ENCODE assay signal across 20 mouse cellular contexts in genomic region chr9:119999636-120000035, GRCm38 (mm10). TPM values are rescaled to one million over a fixed set of nuclear protein-coding genes. Genes with fewer than 3 reads are reported as not detected.
DNase-seq lines count a peak whose midpoint lies in the region; ATAC-seq lines count a peak whose summit lies in the region.
"Had no signal": no experiment of that assay in that cellular context is flagged by ENCODE, and none has a peak within 500 bp of the region (broad histone marks: within the 10 kb centered on the region; RNA-seq: fewer than 3 reads in every experiment).

No protein-coding gene starts in this region.

- 0 out of 2 replicates have a peak overlapping the region, but pooled peaks have one; percentile 19 for H3K27ac ChIP-seq in heart, embryonic 10.5 days
- peak overlapping the region; percentile 69; the same call in 1 of the 2 replicates for H3K27ac ChIP-seq in stomach, embryonic 16.5 days (ENCODE audit: low read length)
- H3K27ac ChIP-seq: forebrain, embryonic 15.5 days; hindbrain, embryonic 10.5 days; midbrain, embryonic 12.5 days; neural tube, embryonic 15.5 days had no signal

- H3K27me3 ChIP-seq in heart, embryonic 10.5 days (ENCODE audit: insufficient read depth, poor library complexity, severe bottlenecking): peaks cover 5% of the 10 kb centered on the region
- no peaks in the 10 kb centered on the region for H3K27me3 ChIP-seq in stomach, embryonic 16.5 days (ENCODE audit: control insufficient read depth, insufficient read depth, low read length)
- H3K27me3 ChIP-seq: forebrain, embryonic 15.5 days had no signal

- H3K4me1 ChIP-seq in heart, embryonic 10.5 days: peaks cover 19% of the 10 kb centered on the region
- H3K4me1 ChIP-seq in stomach, embryonic 16.5 days (ENCODE audit: control insufficient read depth, insufficient read depth, low read length): peaks cover 22% of the 10 kb centered on the region

- peak; percentile 42 for DNase-seq in adrenal gland, postnatal 10 days
- DNase-seq in adrenal gland, postnatal 14 days: no peak
- DNase-seq in kidney, adult 11 months: peak; percentile 2
- no peak for DNase-seq in kidney, postnatal 14 days
- DNase-seq in heart, embryonic 10.5 days (ENCODE audit: low spot score): no peak
- no peak for DNase-seq in thymus, adult 18-20 months
- DNase-seq in T-cell, adult 2 months (ENCODE audit: low spot score): no peak
- DNase-seq: cerebellum, adult 11-12 months; kidney, adult 8-10 months; kidney, postnatal 36 days; lung, embryonic 14.5 days; right cerebral cortex, postnatal 25 days had no signal

- WGBS in heart, embryonic 10.5 days: 83% methylated on average over 6 of the region's 6 CpGs
- WGBS in stomach, embryonic 16.5 days: 62% methylated on average over 6 of the region's 6 CpGs

- H3K9me3 ChIP-seq in heart, embryonic 10.5 days: no peaks in the 10 kb centered on the region
- no peaks in the 10 kb centered on the region for H3K9me3 ChIP-seq in stomach, embryonic 16.5 days (replicated peaks; ENCODE audit: control insufficient read depth, low read length)
- H3K9me3 ChIP-seq: forebrain, embryonic 15.5 days; hindbrain, embryonic 10.5 days; midbrain, embryonic 12.5 days; neural tube, embryonic 15.5 days had no signal

- no peak overlapping the region; the same call in 1 of the 2 replicates for H3K4me2 ChIP-seq in stomach, embryonic 16.5 days (ENCODE audit: low read depth, low read length)
- H3K4me2 ChIP-seq: forebrain, embryonic 15.5 days; lung, embryonic 14.5 days; midbrain, embryonic 12.5 days; neural tube, embryonic 15.5 days had no signal

- H3K9ac ChIP-seq in stomach, embryonic 16.5 days (ENCODE audit: low read length): no peak overlapping the region
- H3K9ac ChIP-seq: forebrain, embryonic 15.5 days; lung, embryonic 14.5 days; midbrain, embryonic 12.5 days; neural tube, embryonic 15.5 days had no signal

- ATAC-seq in stomach, embryonic 16.5 days (ENCODE audit: insufficient read depth, low FRiP score): no peak
- ATAC-seq: forebrain, embryonic 15.5 days had no signal

- H3K36me3 ChIP-seq in heart, embryonic 10.5 days: no peaks in the 10 kb centered on the region
- H3K36me3 ChIP-seq in stomach, embryonic 16.5 days (ENCODE audit: control insufficient read depth, insufficient read depth, low read length): no peaks in the 10 kb centered on the region
- H3K36me3 ChIP-seq: forebrain, embryonic 15.5 days; hindbrain, embryonic 10.5 days; midbrain, embryonic 12.5 days; neural tube, embryonic 15.5 days had no signal

- H3K4me3 ChIP-seq in heart, embryonic 10.5 days: no peak overlapping the region
- no peak overlapping the region for H3K4me3 ChIP-seq in stomach, embryonic 16.5 days (replicated peaks; ENCODE audit: low read length)
- H3K4me3 ChIP-seq: erythroblast, embryonic 14.5 days; forebrain, embryonic 15.5 days; hindbrain, embryonic 10.5 days; midbrain, embryonic 12.5 days; neural tube, embryonic 15.5 days had no signal

RNA-seq across cellular contexts. Expression of gene Csrnp1, which starts 15.2 kb away (rescaled TPM):
- total RNA-seq in adrenal gland, postnatal 10 days (2021): 10 to 100 TPM; 11.9 to 24.0 TPM
- 17.8 and 24.5 TPM in 2 replicates for total RNA-seq in adrenal gland, postnatal 14 days (2021)
- 7.5 and 8.0 TPM in 2 replicates for polyA plus RNA-seq in heart, embryonic 10.5 days (2016; fragmentation: Nextera tagmentation; extraction: Ambion mirVana)
- polyA plus RNA-seq in stomach, embryonic 16.5 days (2015; fragmentation: Nextera tagmentation; extraction: Ambion mirVana): 5.9 and 7.8 TPM in 2 replicates

RNA-seq across cellular contexts. Expression of gene Xirp1, which starts 23.8 kb away (rescaled TPM):
- 1 to 10 TPM; 3.1 to 7.4 TPM for total RNA-seq in adrenal gland, postnatal 10 days (2021)
- total RNA-seq in adrenal gland, postnatal 14 days (2021): 0.22 and 0.30 TPM in 2 replicates
- 41.1 and 90.1 TPM in 2 replicates for polyA plus RNA-seq in heart, embryonic 10.5 days (2016; fragmentation: Nextera tagmentation; extraction: Ambion mirVana)
- 0.14 and 1.6 TPM in 2 replicates for polyA plus RNA-seq in stomach, embryonic 16.5 days (2015; fragmentation: Nextera tagmentation; extraction: Ambion mirVana)
- total RNA-seq: MEL had no signal
- polyA plus RNA-seq: erythroblast, embryonic 14.5 days; forebrain, embryonic 15.5 days; midbrain, embryonic 12.5 days; thymus, postnatal 0 days had no signal

Comparison
In these comparisons a context has a peak if more than half of its experiments do, and no peak if none do; other contexts are left out.
1. DNase-seq: peak in adrenal gland, postnatal 10 days (single experiment) and kidney, adult 11 months (single experiment); none in adrenal gland, postnatal 14 days (single experiment), kidney, postnatal 14 days (single experiment), heart, embryonic 10.5 days (single experiment), thymus, adult 18-20 months (0 of 2) and T-cell, adult 2 months (single experiment).